Mouse (Mus musculus): Measurements from ENCODE around the gene Shcbp1. TPM values are rescaled to one million over a fixed set of nuclear protein-coding genes. Genes with fewer than 3 reads are reported as not detected.
"Not testable (repeated sequence)": the region's sequence is repeated elsewhere in the genome, so short reads cannot be mapped to it uniquely, and the experiment has no call there.

Shcbp1 gene
- 72.4 and 74.9 TPM in 2 replicates for polyA plus RNA-seq (2015; fragmentation: Nextera tagmentation; extraction: Ambion mirVana)

DNA sequence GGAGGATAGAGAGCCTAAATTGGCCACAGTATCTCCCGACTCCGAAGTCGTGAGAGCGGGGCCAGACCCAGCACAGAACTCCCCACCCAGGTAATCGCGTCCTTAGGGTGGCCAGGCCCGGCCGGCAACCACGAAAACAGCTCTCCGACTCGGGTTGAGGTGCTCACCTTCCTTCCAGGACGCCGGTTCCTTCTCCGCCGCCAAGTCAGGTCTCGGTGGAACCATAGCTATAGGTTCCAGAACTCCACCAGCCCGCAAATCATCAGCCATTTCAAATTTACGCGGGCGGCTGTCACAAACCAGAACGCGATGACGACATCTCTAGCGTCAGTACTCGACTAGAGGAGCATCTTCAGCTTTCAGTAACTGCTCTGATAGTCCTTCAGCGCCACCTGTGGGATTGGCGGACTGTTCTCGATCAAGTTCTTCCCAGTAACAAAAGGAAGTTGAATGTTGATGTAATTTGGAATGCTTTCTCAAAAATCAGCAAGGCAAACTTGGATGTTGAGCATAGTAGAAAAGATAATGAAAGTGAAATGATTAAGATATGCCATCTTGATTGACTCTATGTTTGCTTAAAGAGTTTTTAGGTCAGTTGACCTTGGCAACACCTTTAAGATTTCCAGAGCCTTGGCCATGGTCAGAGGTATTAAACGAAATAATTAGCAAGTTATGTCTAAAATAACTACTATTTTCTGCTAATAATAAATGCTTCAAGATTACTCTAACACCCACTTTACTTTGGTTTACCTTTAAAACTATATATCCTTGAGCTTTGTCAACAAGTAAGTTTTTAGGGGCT is at the start of gene Shcbp1:
Gene Shcbp1, minus strand, starts transcription at position 314 of the 802 bp plus-strand sequence.
- ATAC-seq (ENCODE audit: low FRiP score, low read depth) = peak; percentile 96
- 6% methylated on average over 29 of the region's 29 CpGs for WGBS
- H3K9ac ChIP-seq = peak within 1 kb of the TSS; percentile 76

GRCm38 (mm10) chr8:4808831-4809230 is 29.5 kb upstream of the Shcbp1 start:
- H3K36me3 ChIP-seq = no peaks in the 10 kb centered on the region
- H3K4me2 ChIP-seq (replicated peaks) = no peak overlapping the region
- ATAC-seq (ENCODE audit: low FRiP score, low read depth) = no peak
- WGBS = 82% methylated on average over 4 of the region's 4 CpGs
- no peaks in the 10 kb centered on the region for H3K9me3 ChIP-seq
- H3K9ac ChIP-seq = no peak overlapping the region
- no peaks in the 10 kb centered on the region for H3K4me1 ChIP-seq
- no peaks in the 10 kb centered on the region for H3K27me3 ChIP-seq
- no peak overlapping the region for H3K27ac ChIP-seq
- no peak overlapping the region for H3K4me3 ChIP-seq

More for the DNA sequence above, at the start of gene Shcbp1:
- H3K27me3 ChIP-seq = no peaks in the 10 kb centered on the region
- H3K27ac ChIP-seq = no peak within 1 kb of the TSS
- H3K4me2 ChIP-seq (replicated peaks) = peak within 1 kb of the TSS; percentile 79
- H3K9me3 ChIP-seq = no peaks in the 10 kb centered on the region
- peaks cover 14% of the 10 kb centered on the region for H3K4me1 ChIP-seq
- peak within 1 kb of the TSS; percentile 82 for H3K4me3 ChIP-seq
- peaks cover 12% of the 10 kb centered on the region for H3K36me3 ChIP-seq

DNA sequence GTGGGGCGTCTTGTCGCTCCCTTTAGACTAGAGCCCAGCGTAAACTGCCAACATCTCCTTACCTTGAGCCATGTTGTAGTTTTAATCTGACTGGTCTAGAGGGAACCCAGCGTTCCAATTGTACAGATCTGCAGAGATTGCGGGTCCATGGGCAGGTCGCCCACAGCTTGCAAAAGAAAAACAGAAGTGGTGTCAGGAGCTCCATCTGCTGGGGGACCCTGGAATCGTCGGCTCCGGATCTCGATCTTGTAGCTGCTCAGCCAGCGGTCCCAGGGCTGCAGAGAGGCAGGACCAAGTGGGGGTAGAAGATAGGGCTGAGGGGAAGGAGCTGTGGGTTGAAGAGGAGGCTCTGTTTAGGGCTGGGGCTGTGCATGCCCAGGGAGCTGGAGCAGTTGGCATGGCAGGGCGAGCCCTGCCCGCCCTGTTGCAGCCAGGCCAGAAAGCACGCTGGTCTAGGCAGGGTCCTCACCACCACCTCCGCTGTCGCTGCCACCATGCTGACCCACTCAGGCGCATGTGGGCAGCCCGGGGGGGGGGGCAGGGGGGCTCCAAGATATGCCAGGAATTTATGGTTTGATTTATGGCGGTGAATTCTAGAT is 21.3 kb upstream of the Shcbp1 start:
- Histone ChIP-seq H3K36me3 (no peaks in the 10 kb centered on the region), H3K27ac (no peak overlapping the region), H3K9me3 (no peaks in the 10 kb centered on the region; the same call in 1 of the 2 replicates), H3K4me3 (no peak overlapping the region), H3K27me3 (no peaks in the 10 kb centered on the region), H3K4me1 (no peaks in the 10 kb centered on the region), H3K4me2 (replicated peaks) (no peak overlapping the region; the same call in 1 of the 2 replicates), H3K9ac (no peak overlapping the region)
- peak; percentile 15; the same call in 1 of the 2 replicates for ATAC-seq (ENCODE audit: low FRiP score, low read depth)
- WGBS = 57% methylated on average over 19 of the region's 19 CpGs

- Histone ChIP-seq H3K9me3 (0 out of 2 replicates have a peak, but pooled peaks cover 4% of the 10 kb centered on the region), H3K4me3 (peak overlapping the region; percentile 82), H3K27me3 (no peaks in the 10 kb centered on the region), H3K4me1 (peaks cover 14% of the 10 kb centered on the region), H3K36me3 (peaks cover 21% of the 10 kb centered on the region), H3K4me2 (replicated peaks) (peak overlapping the region; percentile 79), H3K27ac (no peak overlapping the region), H3K9ac (peak overlapping the region; percentile 76)
- no peak for ATAC-seq (ENCODE audit: low FRiP score, low read depth)
- WGBS = 76% methylated on average over 6 of the region's 6 CpGs
Measured at GRCm38 (mm10) chr8:4778266-4778665, 1.1 kb downstream of the Shcbp1 start.

DNA sequence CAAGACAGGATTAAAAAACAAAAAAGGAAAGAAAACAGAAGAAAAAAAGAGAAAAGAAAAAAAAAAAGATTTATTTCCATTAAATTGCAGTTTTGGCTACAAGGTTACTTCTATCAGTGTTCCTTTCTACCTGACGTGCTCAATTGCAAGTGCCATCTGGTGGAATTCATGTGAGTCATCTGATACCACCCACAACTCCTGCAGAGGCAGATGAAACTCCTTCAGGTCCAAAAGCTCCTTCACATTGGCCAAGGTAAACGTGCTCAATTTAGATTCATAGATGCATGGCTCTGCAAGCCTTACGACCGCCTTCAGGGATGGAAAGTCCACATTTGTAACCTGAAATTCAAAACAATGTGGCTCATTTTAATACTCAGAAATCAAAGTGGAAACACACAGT is 14.6 kb downstream of the Shcbp1 start:
- no peak for ATAC-seq (ENCODE audit: low FRiP score, low read depth)
- H3K4me2 ChIP-seq (replicated peaks) = no peak overlapping the region
- H3K9ac ChIP-seq = no peak overlapping the region
- H3K27ac ChIP-seq = no peak overlapping the region
- WGBS = 91% methylated on average over 4 of the region's 4 CpGs
- H3K4me3 ChIP-seq = no peak overlapping the region
- H3K9me3 ChIP-seq = no peaks in the 10 kb centered on the region
- no peaks in the 10 kb centered on the region for H3K36me3 ChIP-seq
- H3K4me1 ChIP-seq = no peaks in the 10 kb centered on the region
- H3K27me3 ChIP-seq = no peaks in the 10 kb centered on the region

- Histone ChIP-seq H3K4me3 (no peak overlapping the region), H3K27ac (no peak overlapping the region), H3K9me3 (no peaks in the 10 kb centered on the region), H3K4me1 (no peaks in the 10 kb centered on the region), H3K36me3 (peaks cover 2% of the 10 kb centered on the region; the same call in 1 of the 2 replicates), H3K4me2 (replicated peaks) (no peak overlapping the region), H3K27me3 (no peaks in the 10 kb centered on the region), H3K9ac (no peak overlapping the region)
- ATAC-seq (ENCODE audit: low FRiP score, low read depth) = no peak
- 93% methylated on average over 5 of the region's 5 CpGs for WGBS
Measured at GRCm38 (mm10) chr8:4753048-4753447, 26.3 kb downstream of the Shcbp1 start.

- WGBS = 53% methylated on average over 1 of the region's 1 CpGs
- H3K27ac ChIP-seq = no peak overlapping the region
- 0 out of 2 replicates have a peak, but pooled peaks cover 3% of the 10 kb centered on the region for H3K9me3 ChIP-seq
- no peak overlapping the region for H3K4me3 ChIP-seq
- no peaks in the 10 kb centered on the region for H3K4me1 ChIP-seq
- peaks cover 10% of the 10 kb centered on the region for H3K36me3 ChIP-seq
- no peak for ATAC-seq (ENCODE audit: low FRiP score, low read depth)
- H3K27me3 ChIP-seq = no peaks in the 10 kb centered on the region
- H3K4me2 ChIP-seq (replicated peaks) = no peak overlapping the region
- H3K9ac ChIP-seq = no peak overlapping the region
Measured at GRCm38 (mm10) chr8:4730942-4731341, 48.4 kb downstream of the Shcbp1 start.

GRCm38 (mm10) chr8:4715546-4715945 is 63.8 kb downstream of the Shcbp1 start:
- no peaks in the 10 kb centered on the region for H3K9me3 ChIP-seq
- 66% methylated on average over 2 of the region's 2 CpGs for WGBS
- no peak overlapping the region for H3K9ac ChIP-seq
- no peaks in the 10 kb centered on the region for H3K27me3 ChIP-seq
- no peak overlapping the region for H3K4me3 ChIP-seq
- no peak for ATAC-seq (ENCODE audit: low FRiP score, low read depth)
- no peak overlapping the region for H3K27ac ChIP-seq
- H3K4me1 ChIP-seq = no peaks in the 10 kb centered on the region
- H3K36me3 ChIP-seq = no peaks in the 10 kb centered on the region
- no peak overlapping the region for H3K4me2 ChIP-seq (replicated peaks)

DNA sequence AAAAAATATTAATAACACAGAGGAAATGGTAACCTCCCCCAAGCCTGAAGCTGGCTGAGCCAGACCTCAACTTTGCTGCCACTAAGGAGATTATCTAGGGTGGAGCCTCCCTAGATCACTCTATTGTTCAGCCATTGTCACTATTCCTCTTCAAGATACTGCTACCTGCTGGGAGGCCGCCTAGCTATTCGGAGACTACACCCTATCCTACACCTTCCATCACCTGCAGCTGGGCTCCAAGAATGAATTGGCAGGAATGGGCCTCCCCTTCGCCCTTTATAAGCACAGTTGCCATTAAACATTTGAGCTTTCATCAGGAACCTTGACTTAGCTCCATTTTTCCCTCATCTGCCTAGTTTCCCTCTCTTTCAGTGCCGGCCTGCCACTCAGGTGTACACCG is 71.0 kb downstream of the Shcbp1 start:
- not testable (repeated sequence) for H3K27me3 ChIP-seq; H3K4me2 ChIP-seq (replicated peaks); H3K4me3 ChIP-seq; H3K27ac ChIP-seq; H3K9me3 ChIP-seq; H3K36me3 ChIP-seq; H3K9ac ChIP-seq; ATAC-seq (ENCODE audit: low FRiP score, low read depth); H3K4me1 ChIP-seq
- 71% methylated on average over 5 of the region's 5 CpGs for WGBS

DNA sequence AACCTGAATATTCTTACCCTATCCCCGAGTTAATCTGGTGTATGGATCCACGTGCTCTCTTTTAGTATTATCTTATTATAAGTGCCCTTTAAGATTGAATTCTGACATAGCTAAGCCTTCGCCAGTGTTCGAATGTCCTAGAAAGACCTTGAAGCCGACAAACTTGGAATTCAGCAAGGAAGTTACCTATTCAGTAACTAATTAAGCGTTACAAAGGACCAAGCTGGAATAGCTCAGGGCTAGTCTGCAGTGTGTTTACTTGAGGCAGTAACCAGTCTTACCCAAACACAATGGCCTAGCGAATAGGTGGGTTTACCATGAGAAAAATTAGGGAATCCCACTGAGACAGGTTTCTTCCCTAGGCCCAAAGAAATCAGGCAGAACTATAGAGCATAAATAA is 71.5 kb downstream of the Shcbp1 start:
- H3K4me2 ChIP-seq (replicated peaks); H3K4me3 ChIP-seq; H3K4me1 ChIP-seq; H3K36me3 ChIP-seq; H3K27me3 ChIP-seq; H3K9me3 ChIP-seq; H3K9ac ChIP-seq; ATAC-seq (ENCODE audit: low FRiP score, low read depth); H3K27ac ChIP-seq: not testable (repeated sequence)
- WGBS = 86% methylated on average over 7 of the region's 7 CpGs

- Histone ChIP-seq H3K4me2 (replicated peaks) (no peak overlapping the region), H3K4me3 (no peak overlapping the region), H3K9me3 (no peaks in the 10 kb centered on the region), H3K27ac (no peak overlapping the region), H3K36me3 (no peaks in the 10 kb centered on the region), H3K9ac (no peak overlapping the region), H3K4me1 (no peaks in the 10 kb centered on the region), H3K27me3 (no peaks in the 10 kb centered on the region)
- ATAC-seq (ENCODE audit: low FRiP score, low read depth) = no peak
- WGBS = 59% methylated on average over 1 of the region's 1 CpGs
Measured at GRCm38 (mm10) chr8:4691634-4692033, 87.7 kb downstream of the Shcbp1 start.

Measured in limb, embryonic 13.5 days (tissue).